Mouse (Mus musculus): Measurements from ENCODE around the gene Gm28051.

Gm28051 gene

GRCm38 (mm10) chr12:102743589-102744574 is 13.7 kb downstream of the Gm28051 start, which contains the start of the genes Moap1 and Tmem251:
Moap1 (minus strand) TSS chr12:102743661.
Tmem251 (plus strand) TSS chr12:102743762.
- in situ Hi-C loops (cut with MboI; ENCODE audit: unreplicated experiment in 2 of 2): loop anchor here (5.0 to 10.0 kb wide), 5 partner anchors 318 to 751 kb away; no protein-coding TSS in a partner anchor

DNA sequence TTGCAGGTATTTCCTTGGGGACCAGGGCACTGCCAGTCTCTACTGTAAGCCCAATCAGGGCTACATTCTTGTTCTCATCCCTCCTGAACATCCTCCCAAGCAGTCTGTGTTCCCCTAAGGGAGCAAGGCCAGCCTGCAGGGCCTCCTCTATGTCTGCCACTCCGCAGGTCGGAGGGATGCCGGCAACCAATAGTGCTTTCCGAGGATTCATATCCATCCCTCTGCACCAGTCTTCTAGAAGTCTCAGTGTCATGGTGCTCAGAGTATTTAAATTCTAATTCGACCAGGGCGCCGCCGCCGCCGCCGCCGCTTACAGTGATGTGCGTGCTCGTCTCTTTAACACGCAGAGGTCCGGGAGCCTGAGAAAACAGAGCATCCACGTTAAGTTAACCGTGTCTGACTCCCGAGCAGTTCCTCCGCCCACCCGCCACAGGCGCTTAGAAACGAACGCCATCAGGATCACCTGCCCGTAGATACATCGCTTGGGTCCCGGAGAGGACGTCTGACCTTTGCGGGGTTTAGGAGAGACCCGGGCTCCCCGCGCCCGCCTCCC is 14.5 kb downstream of the Gm28051 start:
- in situ Hi-C loops (cut with MboI; ENCODE audit: unreplicated experiment in 2 of 2): loop anchor here (5.0 to 10.0 kb wide), 5 partner anchors 319 to 752 kb away; no protein-coding TSS in a partner anchor

GRCm38 (mm10) chr12:102742056-102742455 is 15.5 kb downstream of the Gm28051 start:
- in situ Hi-C loops (cut with MboI; ENCODE audit: unreplicated experiment in 2 of 2): loop anchor here (5.0 to 10.0 kb wide), 5 partner anchors 320 to 753 kb away; no protein-coding TSS in a partner anchor

GRCm38 (mm10) chr12:102740285-102740684 is 17.3 kb downstream of the Gm28051 start:
- in situ Hi-C loops (cut with MboI; ENCODE audit: unreplicated experiment in 2 of 2): loop anchor here (5.0 to 10.0 kb wide), 5 partner anchors 322 to 755 kb away; no protein-coding TSS in a partner anchor

- in situ Hi-C loops (cut with MboI; ENCODE audit: unreplicated experiment in 2 of 2): no loop called here
Measured at GRCm38 (mm10) chr12:102739096-102739495, 18.5 kb downstream of the Gm28051 start.

GRCm38 (mm10) chr12:102733381-102733780 is 24.2 kb downstream of the Gm28051 start:
- in situ Hi-C loops (cut with MboI; ENCODE audit: unreplicated experiment in 2 of 2): no loop called here

DNA sequence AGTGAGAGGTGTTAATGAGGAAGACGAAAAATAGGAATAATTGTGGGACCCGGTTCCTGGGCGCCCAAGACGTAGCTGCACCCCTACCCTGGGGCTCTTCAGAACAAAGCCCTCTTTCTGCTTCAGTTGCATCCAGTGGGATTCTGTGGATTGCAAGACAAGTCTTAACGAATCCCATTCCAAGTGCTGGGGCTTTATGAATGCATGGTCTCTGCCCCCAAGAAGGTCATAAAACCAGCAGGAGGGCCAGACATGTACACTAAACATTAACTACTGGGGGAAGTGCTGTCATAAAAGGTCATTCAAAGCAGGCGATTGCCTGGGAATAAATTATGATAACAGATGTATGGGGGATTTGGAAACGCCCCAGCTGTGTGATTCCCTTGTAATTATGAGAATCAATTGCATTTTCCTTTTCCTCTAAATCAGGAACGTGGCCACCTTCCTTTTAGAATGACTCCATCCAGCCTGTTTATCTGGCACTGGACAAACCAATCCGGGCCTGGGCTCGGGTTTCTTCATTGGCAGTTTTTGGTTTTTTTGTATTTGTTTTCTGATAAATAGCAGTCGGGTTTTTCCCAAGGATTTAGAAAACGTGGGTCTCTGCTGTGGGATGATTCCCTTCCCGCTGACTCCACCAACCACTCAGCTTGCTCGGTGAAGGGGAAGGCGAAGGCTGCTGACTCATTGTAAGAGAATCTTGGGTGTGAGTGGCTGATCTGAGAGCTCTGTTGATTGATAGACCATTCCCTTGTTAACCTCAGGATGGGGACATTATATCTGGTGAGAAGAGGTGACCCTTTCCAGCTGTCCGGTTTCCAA is 26.6 kb downstream of the Gm28051 start:
- in situ Hi-C loops (cut with MboI; ENCODE audit: unreplicated experiment in 2 of 2): no loop called here

DNA sequence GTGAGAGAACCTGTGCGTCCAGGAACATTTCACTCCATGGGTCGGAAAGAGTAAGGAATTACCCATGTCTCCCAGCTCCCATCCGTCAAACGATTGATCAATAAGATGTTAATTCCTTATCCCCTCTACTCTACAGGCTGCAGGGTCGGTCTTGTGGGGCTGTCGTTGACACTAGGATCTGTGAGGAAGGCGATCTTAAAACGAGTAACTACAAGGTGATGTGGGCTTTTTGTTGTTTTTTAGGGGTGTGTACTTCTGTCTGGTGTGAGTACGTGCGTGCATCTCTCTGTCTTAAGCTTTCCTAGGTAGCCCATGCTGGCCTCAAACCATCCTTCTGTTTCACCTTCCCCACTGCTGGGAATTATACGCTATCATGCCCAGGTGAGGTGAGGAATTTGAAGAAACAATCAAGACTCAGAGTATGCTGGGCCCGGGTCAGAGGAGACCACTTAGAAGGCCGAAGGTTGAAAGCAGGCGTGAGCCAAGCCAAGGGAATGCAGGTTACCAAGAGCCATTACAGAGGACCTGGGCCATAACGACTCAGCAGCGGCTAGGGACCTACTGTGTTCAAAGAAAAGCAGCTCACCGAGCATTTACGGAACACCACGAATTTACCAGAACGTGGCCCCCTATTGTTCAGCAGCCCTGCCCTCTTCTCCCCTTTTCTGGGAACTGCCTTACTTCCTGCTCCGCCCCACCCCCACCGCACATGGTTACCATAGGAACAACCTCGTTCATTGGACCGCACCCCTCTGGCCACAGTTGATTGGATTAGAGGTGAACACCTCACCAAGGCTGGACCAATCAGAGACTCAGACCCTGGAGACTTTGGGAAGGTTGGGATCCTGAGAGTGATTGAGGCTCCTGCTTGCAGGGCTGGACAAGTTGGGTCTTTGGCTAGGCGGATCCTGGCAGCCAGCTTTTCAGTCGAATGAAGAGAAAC is 27.4 kb downstream of the Gm28051 start:
- in situ Hi-C loops (cut with MboI; ENCODE audit: unreplicated experiment in 2 of 2): loop anchor here (5.0 to 10.0 kb wide), 2 partner anchors 208 to 335 kb away; no protein-coding TSS in a partner anchor

- in situ Hi-C loops (cut with MboI; ENCODE audit: unreplicated experiment in 2 of 2): loop anchor here (5.0 to 10.0 kb wide), 2 partner anchors 203 to 331 kb away; no protein-coding TSS in a partner anchor
Measured at GRCm38 (mm10) chr12:102725761-102726175, 31.8 kb downstream of the Gm28051 start.

DNA sequence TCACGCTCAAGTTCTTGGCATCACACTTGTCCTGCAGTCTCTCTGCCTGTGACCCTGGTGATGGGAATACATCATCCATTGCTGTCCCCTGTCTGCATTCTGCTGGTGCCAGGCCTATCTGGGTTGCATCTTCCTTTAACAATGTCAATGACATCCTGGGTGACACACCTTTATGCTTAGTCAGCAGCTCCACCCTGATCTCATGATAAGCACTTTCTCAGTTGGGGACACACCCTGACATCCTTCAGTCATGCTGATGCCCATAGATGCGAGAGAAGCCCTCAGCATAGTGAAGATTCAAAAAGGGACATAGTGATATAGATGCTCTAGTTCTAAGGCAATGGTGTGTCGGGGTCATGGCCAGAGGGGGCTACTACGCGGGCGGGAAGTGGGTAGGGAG is 32.4 kb downstream of the Gm28051 start:
- in situ Hi-C loops (cut with MboI; ENCODE audit: unreplicated experiment in 2 of 2): loop anchor here (5.0 to 10.0 kb wide), 2 partner anchors 203 to 330 kb away; no protein-coding TSS in a partner anchor

DNA sequence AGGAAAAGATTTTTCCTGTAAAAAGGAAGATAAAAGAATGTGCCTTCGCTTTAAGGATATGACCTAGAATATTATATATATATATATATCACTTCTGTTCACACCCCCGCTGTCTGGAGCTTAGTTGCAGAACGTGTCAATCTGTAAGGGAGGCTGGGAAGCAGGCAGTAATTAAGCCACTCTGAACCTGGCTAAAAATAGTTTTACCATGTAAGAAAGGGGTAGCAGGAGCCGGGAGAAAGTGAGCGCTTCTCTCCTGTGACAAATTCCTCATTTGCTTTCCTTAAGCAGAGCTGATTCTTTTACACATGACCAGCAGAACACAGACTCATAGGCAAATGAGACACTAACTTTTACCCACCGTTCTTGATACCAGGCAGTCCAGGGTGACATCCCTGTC is 33.7 kb downstream of the Gm28051 start:
- in situ Hi-C loops (cut with MboI; ENCODE audit: unreplicated experiment in 2 of 2): loop anchor here in 1 of 2 experiments (5.0 to 10.0 kb wide), 2 partner anchors 197 to 329 kb away; no protein-coding TSS in a partner anchor

DNA sequence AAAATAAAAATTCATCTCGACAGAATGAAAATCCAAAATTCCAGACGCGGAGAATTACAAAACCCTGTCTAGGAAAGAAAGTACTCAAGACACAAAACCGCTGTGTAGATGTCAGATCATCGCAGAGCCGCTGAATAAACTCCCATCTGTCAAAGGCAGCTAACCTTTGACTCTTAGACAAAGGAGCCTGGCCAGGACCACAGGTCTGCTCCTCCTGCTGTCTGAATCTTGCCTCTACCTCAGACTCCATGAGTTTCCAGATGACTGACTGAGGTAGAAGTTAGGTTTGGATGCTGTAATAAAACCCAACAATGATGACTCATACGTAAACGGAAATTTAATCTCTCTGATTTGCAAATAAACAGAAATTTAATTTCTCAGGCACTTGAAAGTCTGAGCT is 34.6 kb downstream of the Gm28051 start:
- in situ Hi-C loops (cut with MboI; ENCODE audit: unreplicated experiment in 2 of 2): loop anchor here in 1 of 2 experiments (5.0 to 10.0 kb wide), 2 partner anchors 196 to 328 kb away; no protein-coding TSS in a partner anchor

GRCm38 (mm10) chr12:102722451-102722850 is 35.1 kb downstream of the Gm28051 start:
- in situ Hi-C loops (cut with MboI; ENCODE audit: unreplicated experiment in 2 of 2): loop anchor here in 1 of 2 experiments (5.0 to 10.0 kb wide), 2 partner anchors 195 to 328 kb away; no protein-coding TSS in a partner anchor

- in situ Hi-C loops (cut with MboI; ENCODE audit: unreplicated experiment in 2 of 2): loop anchor here in 1 of 2 experiments (5.0 to 10.0 kb wide), 2 partner anchors 192 to 325 kb away; no protein-coding TSS in a partner anchor
Measured at GRCm38 (mm10) chr12:102719552-102720315, 37.8 kb downstream of the Gm28051 start.

DNA sequence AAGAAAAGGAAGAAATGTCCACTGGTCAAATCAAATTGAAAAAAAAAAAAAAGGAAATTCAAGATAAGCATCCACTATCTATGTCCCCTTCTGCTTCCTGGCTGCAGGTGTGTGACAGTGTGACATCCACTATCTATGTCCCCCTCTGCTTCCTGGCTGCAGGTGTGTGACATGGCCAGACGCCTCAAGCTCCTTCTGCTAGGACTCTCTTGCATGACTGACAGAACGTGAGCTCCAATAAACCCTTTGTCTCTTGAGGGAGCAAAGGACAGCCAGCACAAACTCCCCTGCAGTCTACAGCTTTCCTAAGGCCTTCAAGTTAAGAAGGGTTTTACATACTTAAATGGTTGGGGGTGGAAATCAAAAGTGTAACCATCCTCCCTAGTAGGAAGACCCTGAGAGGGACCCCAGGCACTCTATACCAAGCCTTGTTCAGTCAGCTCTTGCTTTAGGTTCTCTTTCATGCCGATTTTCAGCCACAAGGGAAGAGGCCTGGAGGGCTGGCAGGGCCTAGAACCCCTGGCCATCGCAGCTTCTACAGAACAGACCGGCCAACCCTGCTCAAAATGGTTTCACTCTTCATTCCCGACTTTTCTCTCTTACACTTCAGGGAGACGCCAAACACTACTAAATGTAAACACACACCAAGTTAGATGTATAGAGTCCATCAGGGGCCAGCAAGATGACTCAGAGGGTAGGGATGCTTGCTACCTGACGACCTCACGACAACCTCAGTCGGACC is 42.7 kb downstream of the Gm28051 start:
- in situ Hi-C loops (cut with MboI; ENCODE audit: unreplicated experiment in 2 of 2): no loop called here

DNA sequence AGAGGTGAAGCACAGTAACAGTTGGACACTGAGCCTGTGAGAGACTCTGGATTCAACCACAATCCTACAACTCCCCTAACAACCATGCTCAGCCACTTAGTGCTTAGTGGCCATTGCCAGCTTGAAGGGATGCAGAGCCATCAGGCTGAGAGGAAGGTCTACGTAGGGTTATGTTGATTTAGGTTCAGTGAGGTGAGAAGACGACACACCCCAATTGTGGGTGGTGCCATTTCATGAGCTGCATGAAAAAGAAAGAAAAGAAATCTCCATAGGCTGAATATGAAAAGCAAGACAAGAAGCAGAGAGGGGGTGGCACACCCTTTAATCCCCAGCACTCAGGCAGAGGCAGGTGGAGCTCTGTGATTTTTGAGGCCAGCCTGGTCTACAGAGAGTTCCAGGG is 43.4 kb downstream of the Gm28051 start:
- in situ Hi-C loops (cut with MboI; ENCODE audit: unreplicated experiment in 2 of 2): no loop called here

DNA sequence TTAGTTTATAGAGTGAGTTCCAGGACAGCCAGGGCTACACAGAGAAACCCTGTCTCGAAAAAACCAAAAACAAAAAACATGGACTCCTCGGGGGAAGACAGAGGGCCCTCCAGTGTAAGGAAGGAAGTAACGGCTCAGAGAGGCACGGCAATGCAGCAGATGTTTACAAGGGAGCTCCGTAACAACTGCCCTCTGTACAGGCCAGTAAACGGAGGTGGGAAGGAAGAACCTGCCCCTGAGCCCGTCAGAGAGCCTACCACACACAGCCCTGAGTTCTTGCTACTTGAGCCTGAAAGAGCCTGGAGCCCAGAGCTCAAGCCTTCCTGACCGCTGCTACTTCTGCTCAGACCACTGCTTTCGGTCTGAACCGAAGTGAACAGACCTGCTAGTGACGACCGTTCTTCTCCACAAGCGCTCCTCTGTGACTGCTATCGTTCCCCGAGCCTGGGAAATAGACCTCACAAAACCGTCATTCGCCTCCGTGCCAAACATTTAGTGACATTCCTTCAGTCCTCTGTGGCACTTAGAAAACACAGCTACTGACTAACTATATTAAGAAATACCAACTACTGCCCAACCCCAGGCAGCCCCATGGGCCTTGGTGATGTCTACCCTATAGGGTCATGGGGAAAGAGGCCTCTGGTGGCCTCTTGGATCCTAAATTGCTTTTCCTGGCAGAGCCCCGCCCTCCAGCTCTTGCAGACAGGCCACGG is 44.3 kb downstream of the Gm28051 start:
- in situ Hi-C loops (cut with MboI; ENCODE audit: unreplicated experiment in 2 of 2): no loop called here

Measured in v-Abl transformed pro-B cells (cell line).